Mouse (Mus musculus) lung, postnatal 0 days (tissue): ENCODE data around the gene Zfp609. TPM values are rescaled to one million over a fixed set of nuclear protein-coding genes. Genes with fewer than 3 reads are reported as not detected.

Experiments used
- ATAC-seq: fragments of 200-750 bp; cut with Nextera tagmentation; 2 replicates; pipeline ENCODE4 v1.8.0; 2017; ENCODE audit warnings: moderate library complexity
- DNase-seq: peaks from one replicate; pipeline ENCODE4 v3.0.0-alpha.2; 2016; ENCODE audit warnings: low spot score
- H3K27ac ChIP-seq: fragments of 300-500 bp; sonication (generic); 2 replicates; pipeline ENCODE4 v1.5.1; 2014; ENCODE audit warnings: antibody characterized with exemption, mild to moderate bottlenecking, low read length, mixed read lengths
- H3K27me3 ChIP-seq: fragments of 300-500 bp; sonication (generic); replicated peaks from 2 replicates; pipeline ENCODE4 v1.6.1; 2014; ENCODE audit warnings: low read length, mixed read lengths; ENCODE audit not compliant: insufficient read depth
- H3K36me3 ChIP-seq: fragments of 300-500 bp; sonication (generic); 2 replicates; pipeline ENCODE4 v1.6.1; 2014; ENCODE audit warnings: low read length, mixed read lengths; ENCODE audit not compliant: insufficient read depth
- H3K4me1 ChIP-seq: fragments of 300-500 bp; sonication (generic); 2 replicates; pipeline ENCODE4 v1.6.1; 2014; ENCODE audit warnings: antibody characterized with exemption, low read depth, low read length, mixed read lengths; ENCODE audit not compliant: insufficient read depth
- H3K4me2 ChIP-seq: fragments of 300-500 bp; sonication (generic); replicated peaks from 2 replicates; pipeline ENCODE4 v1.6.1; 2014; ENCODE audit warnings: low read depth, mild to moderate bottlenecking, low read length, moderate library complexity, mixed read lengths
- H3K4me3 ChIP-seq: fragments of 300-500 bp; sonication (generic); 2 replicates; pipeline ENCODE4 v1.5.1; 2014; ENCODE audit warnings: low read depth, low read length
- H3K9ac ChIP-seq: fragments of 300-500 bp; sonication (generic); replicated peaks from 2 replicates; pipeline ENCODE4 v1.6.1; 2014; ENCODE audit warnings: low read depth, mild to moderate bottlenecking
- H3K9me3 ChIP-seq: fragments of 300-500 bp; sonication (generic); 2 replicates; pipeline ENCODE4 v1.6.1; 2016; ENCODE audit warnings: low read length, mixed read lengths
- CTCF ChIP-seq: IDR thresholded peaks from 2 replicates; pipeline ENCODE4 v1.5.1; 2016; ENCODE audit warnings: antibody characterized with exemption, mild to moderate bottlenecking
- EP300 ChIP-seq: IDR thresholded peaks from 2 replicates; pipeline ENCODE4 v1.6.1; 2016; ENCODE audit warnings: antibody characterized with exemption, mild to moderate bottlenecking, control low read depth
- WGBS: fragments of 180-500 bp; shearing (Covaris S2); extraction: QIAGEN DNeasy Blood & Tissue Kit; methylation state at CpG from one replicate; pipeline ENCODE4 v1.1.7; 2014; 5-methylcytosine and 5-hydroxymethylcytosine counted together
- polyA plus RNA-seq: library from polyadenylated mRNA; unstranded; fragments of >200 nt; fragmentation: Nextera tagmentation; extraction: Ambion mirVana; gene quantifications from 2 replicates; pipeline ENCODE4 v1.2.1, GENCODE M21; 2015

The Zfp609 gene
- polyA plus RNA-seq, 1 experiment from 2014 or later = 5.0 TPM

GRCm38 (mm10) chr9:65672996-65673395 lies 154.4 kb downstream of the Zfp609 start:
- H3K4me3 ChIP-seq = no peak overlapping the region
- ATAC-seq (no peak), DNase-seq (peak; percentile 61)
- 25% methylated on average over 11 of the region's 11 CpGs for WGBS
- no peaks in the 10 kb centered on the region for H3K27me3 ChIP-seq
- no peak overlapping the region for H3K4me2 ChIP-seq
- TF ChIP-seq EP300 = no peak
- TF ChIP-seq CTCF = no peak
- H3K27ac ChIP-seq = peak overlapping the region; percentile 73
- H3K36me3 ChIP-seq = no peaks in the 10 kb centered on the region
- peaks cover 14% of the 10 kb centered on the region; the same call in 1 of the 2 replicates for H3K4me1 ChIP-seq
- H3K9me3 ChIP-seq = no peaks in the 10 kb centered on the region
- H3K9ac ChIP-seq = no peak overlapping the region

- no peak overlapping the region for H3K4me3 ChIP-seq
- peak overlapping the region; percentile 28 for H3K27ac ChIP-seq
- DNase-seq (peak; percentile 76), ATAC-seq (peak; percentile 72)
- H3K27me3 ChIP-seq = no peaks in the 10 kb centered on the region
- 35% methylated on average over 9 of the region's 9 CpGs for WGBS
- peaks cover 14% of the 10 kb centered on the region; the same call in 1 of the 2 replicates for H3K4me1 ChIP-seq
- H3K9ac ChIP-seq = no peak overlapping the region
- H3K36me3 ChIP-seq = no peaks in the 10 kb centered on the region
- H3K4me2 ChIP-seq = no peak overlapping the region
- H3K9me3 ChIP-seq = no peaks in the 10 kb centered on the region
- TF ChIP-seq CTCF = no peak
- peak; percentile 78 for TF ChIP-seq EP300
Observed at GRCm38 (mm10) chr9:65671431-65671931, 155.9 kb downstream of the Zfp609 start.

GRCm38 (mm10) chr9:65667701-65668100 lies 159.7 kb downstream of the Zfp609 start, which contains the start of gene Oaz2:
TSS of gene Oaz2 (plus strand) at chr9:65668001.
- DNase-seq (no peak), ATAC-seq (no peak)
- Histone ChIP-seq H3K4me3 (no peak within 1 kb of the TSS), H3K4me1 (peaks cover 7% of the 10 kb centered on the region; the same call in 1 of the 2 replicates), H3K36me3 (no peaks in the 10 kb centered on the region), H3K9me3 (no peaks in the 10 kb centered on the region), H3K4me2 (no peak within 1 kb of the TSS), H3K27ac (no peak within 1 kb of the TSS), H3K27me3 (no peaks in the 10 kb centered on the region), H3K9ac (no peak within 1 kb of the TSS)
- TF ChIP-seq EP300 (no peak), CTCF (no peak)
- 92% methylated on average over 8 of the region's 8 CpGs for WGBS

DNA sequence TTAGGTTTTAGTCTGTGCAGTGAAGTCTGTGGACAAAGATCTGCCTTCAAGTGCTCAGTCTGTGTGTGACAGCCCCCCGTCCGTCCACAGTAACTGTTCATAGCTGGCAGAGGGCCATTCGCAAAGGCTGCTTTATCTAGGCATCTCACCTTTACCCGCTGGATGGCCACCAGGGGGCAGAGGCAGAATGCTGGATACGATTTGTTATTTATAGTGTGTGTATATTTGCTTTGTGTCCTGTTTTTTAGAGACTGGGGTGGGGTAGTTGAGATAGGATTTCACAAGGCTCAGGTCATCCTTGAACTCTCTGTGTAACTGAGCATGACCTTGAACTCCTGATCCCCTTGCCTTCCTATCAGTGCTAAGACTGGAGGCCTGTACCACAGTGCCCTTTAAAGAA lies 161.3 kb downstream of the Zfp609 start:
- Histone ChIP-seq H3K27me3 (no peaks in the 10 kb centered on the region), H3K4me3 (no peak overlapping the region), H3K27ac (no peak overlapping the region), H3K36me3 (no peaks in the 10 kb centered on the region), H3K9me3 (no peaks in the 10 kb centered on the region), H3K9ac (no peak overlapping the region), H3K4me1 (no peaks in the 10 kb centered on the region), H3K4me2 (no peak overlapping the region)
- TF ChIP-seq EP300 (peak; percentile 24; the same call in 1 of the 2 replicates), CTCF (peak; percentile 93)
- DNase-seq (peak; percentile 74), ATAC-seq (peak; percentile 69)
- WGBS = 4% methylated on average over 5 of the region's 5 CpGs

GRCm38 (mm10) chr9:65664163-65664562 lies 163.2 kb downstream of the Zfp609 start:
- DNase-seq = peak; percentile 63
- Histone ChIP-seq H3K27ac (no peak overlapping the region), H3K36me3 (no peaks in the 10 kb centered on the region), H3K27me3 (no peaks in the 10 kb centered on the region), H3K4me3 (no peak overlapping the region), H3K4me1 (no peaks in the 10 kb centered on the region), H3K9me3 (no peaks in the 10 kb centered on the region), H3K4me2 (no peak overlapping the region), H3K9ac (no peak overlapping the region)
- 4% methylated on average over 3 of the region's 3 CpGs for WGBS
- peak; percentile 26; the same call in 1 of the 2 replicates for ATAC-seq
- TF ChIP-seq EP300 = no peak
- peak; percentile 92 for TF ChIP-seq CTCF

DNA sequence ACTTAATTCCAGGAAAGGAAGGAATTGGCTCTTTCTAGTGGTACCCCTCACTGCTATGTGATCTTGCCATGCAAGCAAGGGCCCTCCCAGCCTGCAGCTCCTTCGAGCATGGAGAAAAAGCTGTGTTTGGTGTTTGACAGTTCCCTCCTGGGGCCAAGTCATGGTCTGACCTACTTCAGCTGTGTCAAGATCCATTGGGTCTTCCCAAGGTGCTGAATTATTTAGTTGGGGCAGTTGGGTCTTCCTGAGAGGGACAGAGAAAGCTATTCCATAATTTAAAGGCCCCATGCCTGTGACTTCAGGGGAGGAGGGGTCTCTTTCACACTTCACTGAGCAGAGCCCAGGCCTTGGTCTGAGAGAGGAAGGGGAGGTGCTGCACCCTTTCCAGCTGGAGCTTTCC lies 165.9 kb downstream of the Zfp609 start:
- no peak overlapping the region for H3K4me3 ChIP-seq
- no peak overlapping the region for H3K9ac ChIP-seq
- no peak overlapping the region for H3K4me2 ChIP-seq
- H3K27ac ChIP-seq = no peak overlapping the region
- no peak for DNase-seq
- 82% methylated on average over 1 of the region's 1 CpGs for WGBS
- TF ChIP-seq EP300 (no peak), CTCF (no peak)
- H3K9me3 ChIP-seq = no peaks in the 10 kb centered on the region
- no peaks in the 10 kb centered on the region for H3K36me3 ChIP-seq
- no peaks in the 10 kb centered on the region for H3K27me3 ChIP-seq
- no peaks in the 10 kb centered on the region for H3K4me1 ChIP-seq
- no peak for ATAC-seq

GRCm38 (mm10) chr9:65661029-65661428 lies 166.3 kb downstream of the Zfp609 start:
- Histone ChIP-seq H3K4me2 (no peak overlapping the region), H3K9ac (no peak overlapping the region), H3K27ac (no peak overlapping the region), H3K36me3 (no peaks in the 10 kb centered on the region), H3K4me3 (no peak overlapping the region), H3K27me3 (no peaks in the 10 kb centered on the region), H3K4me1 (no peaks in the 10 kb centered on the region), H3K9me3 (no peaks in the 10 kb centered on the region)
- DNase-seq (peak; percentile 65), ATAC-seq (no peak)
- 69% methylated on average over 5 of the region's 5 CpGs for WGBS
- peak; percentile 67 for TF ChIP-seq CTCF
- no peak for TF ChIP-seq EP300
